ENCODE assay signal across 13 mouse cellular contexts in genomic region chr14:75850819-75851218, GRCm38 (mm10). TPM values are rescaled to one million over a fixed set of nuclear protein-coding genes. Genes with fewer than 3 reads are reported as not detected.
DNase-seq lines count a peak whose midpoint lies in the region; ATAC-seq and TF ChIP-seq lines count a peak whose summit lies in the region.
"Had no signal": no experiment of that assay in that cellular context is flagged by ENCODE, and none has a peak within 500 bp of the region (broad histone marks: within the 10 kb centered on the region; RNA-seq: fewer than 3 reads in every experiment).

No protein-coding gene starts in this region.

- peak overlapping the region; percentile 59; the same call in 1 of the 2 replicates for H3K27ac ChIP-seq in hindbrain, embryonic 10.5 days
- no peak overlapping the region for H3K27ac ChIP-seq in midbrain, embryonic 13.5 days
- H3K27ac ChIP-seq in limb, embryonic 10.5 days: no peak overlapping the region
- H3K27ac ChIP-seq: gastrocnemius, adult 2 months had no signal

- CTCF ChIA-PET in Patski (lab: Charles Lee): no interaction called here

- no peak overlapping the region for H3K9ac ChIP-seq in midbrain, embryonic 13.5 days (replicated peaks)
- H3K9ac ChIP-seq: lung, embryonic 14.5 days had no signal

- H3K4me3 ChIP-seq in hindbrain, embryonic 10.5 days: no peak overlapping the region
- H3K4me3 ChIP-seq in midbrain, embryonic 13.5 days (replicated peaks): no peak overlapping the region
- no peak overlapping the region for H3K4me3 ChIP-seq in limb, embryonic 10.5 days
- H3K4me3 ChIP-seq: gastrocnemius, adult 2 months; megakaryocyte, embryonic 14.5 days had no signal

- H3K9me3 ChIP-seq in hindbrain, embryonic 10.5 days: 0 out of 2 replicates have a peak, but pooled peaks cover 2% of the 10 kb centered on the region
- H3K9me3 ChIP-seq in midbrain, embryonic 13.5 days: no peaks in the 10 kb centered on the region
- no peaks in the 10 kb centered on the region for H3K9me3 ChIP-seq in limb, embryonic 10.5 days (replicated peaks)
- H3K9me3 ChIP-seq: megakaryocyte, embryonic 14.5 days had no signal

- TF ChIP-seq CTCF in Patski (IDR thresholded peaks at IDR 0.05): no peak

- POLR2A ChIA-PET in Patski (lab: Charles Lee): interaction anchor here (0.6 kb wide), 2 partner anchors 712 to 1124 kb away, joined by 4 to 5 read pairs; no protein-coding TSS in a partner anchor

- peak; percentile 18 for ATAC-seq in Patski
- peak; percentile 75 for ATAC-seq in midbrain, embryonic 13.5 days

- 42% methylated on average over 6 of the region's 6 CpGs for WGBS in hindbrain, embryonic 10.5 days
- 34% methylated on average over 6 of the region's 6 CpGs for WGBS in midbrain, embryonic 13.5 days
- WGBS in limb, embryonic 10.5 days: 70% methylated on average over 6 of the region's 6 CpGs

- DNase-seq in Patski (ENCODE audit: low read depth, low spot score): no peak
- peak; percentile 51 for DNase-seq in embryo, embryonic 10.5 days (ENCODE audit: low spot score)
- DNase-seq in hindbrain, embryonic 10.5 days (ENCODE audit: low spot score): peak; percentile 39
- DNase-seq in limb, embryonic 10.5 days (ENCODE audit: low spot score): no peak
- no peak for DNase-seq in retina, postnatal 1 day
- no peak for DNase-seq in urinary bladder, postnatal 10 days (ENCODE audit: low spot score)
- DNase-seq: adrenal gland, adult 8-10 months; gastrocnemius, adult 2 months; heart, postnatal 4 days; lung, embryonic 14.5 days; right cerebral cortex, postnatal 14 days had no signal

- no peaks in the 10 kb centered on the region for H3K27me3 ChIP-seq in Patski
- H3K27me3 ChIP-seq in hindbrain, embryonic 10.5 days (ENCODE audit: insufficient read depth, poor library complexity, severe bottlenecking): no peaks in the 10 kb centered on the region
- no peaks in the 10 kb centered on the region for H3K27me3 ChIP-seq in midbrain, embryonic 13.5 days
- H3K27me3 ChIP-seq in limb, embryonic 10.5 days (ENCODE audit: low read depth, poor library complexity, severe bottlenecking): no peaks in the 10 kb centered on the region
- H3K27me3 ChIP-seq: megakaryocyte, embryonic 14.5 days had no signal

- in situ Hi-C loops in Patski (cut with MboI; ENCODE audit: low pct_unique_long_range_greater_than_20kb): loop anchor here (25.0 kb wide), 1 partner anchor 836 kb away; no protein-coding TSS in a partner anchor

- H3K4me1 ChIP-seq in hindbrain, embryonic 10.5 days (replicated peaks): peaks cover 39% of the 10 kb centered on the region
- peaks cover 41% of the 10 kb centered on the region for H3K4me1 ChIP-seq in midbrain, embryonic 13.5 days (replicated peaks)
- H3K4me1 ChIP-seq in limb, embryonic 10.5 days: peaks cover 16% of the 10 kb centered on the region

- no peak overlapping the region for H3K4me2 ChIP-seq in midbrain, embryonic 13.5 days (replicated peaks)
- H3K4me2 ChIP-seq: lung, embryonic 14.5 days had no signal

- H3K36me3 ChIP-seq in hindbrain, embryonic 10.5 days: peaks cover 82% of the 10 kb centered on the region
- peaks cover 63% of the 10 kb centered on the region for H3K36me3 ChIP-seq in midbrain, embryonic 13.5 days
- peaks cover 70% of the 10 kb centered on the region for H3K36me3 ChIP-seq in limb, embryonic 10.5 days

RNA-seq across cellular contexts. Expression of gene Tpt1, which starts 5.9 kb away (rescaled TPM):
- 2,058 TPM for polyA plus RNA-seq in Patski (2021)
- polyA plus RNA-seq in hindbrain, embryonic 10.5 days (2016; fragmentation: Nextera tagmentation; extraction: Ambion mirVana): 889 and 916 TPM in 2 replicates
- 876 and 886 TPM in 2 replicates for polyA plus RNA-seq in midbrain, embryonic 13.5 days (2015; fragmentation: Nextera tagmentation; extraction: Ambion mirVana)
- polyA plus RNA-seq in limb, embryonic 10.5 days (2016; fragmentation: Nextera tagmentation; extraction: Ambion mirVana): 830 and 926 TPM in 2 replicates

Comparison
In these comparisons a context has a peak if more than half of its experiments do, and no peak if none do; other contexts are left out.
1. DNase-seq: peak in embryo, embryonic 10.5 days (single experiment) and hindbrain, embryonic 10.5 days (single experiment); none in Patski (single experiment), limb, embryonic 10.5 days (single experiment), retina, postnatal 1 day (single experiment) and urinary bladder, postnatal 10 days (single experiment).